Mouse (Mus musculus) testis, adult 2 months (tissue): Measurements from ENCODE around the gene Tiam1. TPM values are rescaled to one million over a fixed set of nuclear protein-coding genes. Genes with fewer than 3 reads are reported as not detected.
A peak's percentile ranks its signal among the peaks of the same experiment; 100 is the strongest.

Experiments
- H3K27ac ChIP-seq: fragments of 200-500 bp; 2 replicates; pipeline ENCODE4 v1.5.1; 2012; ENCODE audit warnings: low read depth, low read length; ENCODE audit not compliant: control insufficient read depth, insufficient read depth
- H3K27me3 ChIP-seq: fragments of 200-500 bp; 2 replicates; pipeline ENCODE4 v1.6.1; 2012; ENCODE audit warnings: mild to moderate bottlenecking, low read length, moderate library complexity; ENCODE audit not compliant: control insufficient read depth, insufficient read depth
- H3K36me3 ChIP-seq: fragments of 200-500 bp; 2 replicates; pipeline ENCODE4 v1.6.1; 2012; ENCODE audit warnings: mild to moderate bottlenecking, low read length; ENCODE audit not compliant: control insufficient read depth, insufficient read depth
- H3K4me1 ChIP-seq: fragments of 200-500 bp; 2 replicates; pipeline ENCODE4 v1.6.1; 2012; ENCODE audit warnings: low read length; ENCODE audit not compliant: control insufficient read depth, insufficient read depth
- H3K4me3 ChIP-seq: fragments of 200-500 bp; 2 replicates; pipeline ENCODE4 v1.5.1; 2012; ENCODE audit warnings: low read depth, mild to moderate bottlenecking, low read length, moderate library complexity, mixed read lengths; ENCODE audit not compliant: control insufficient read depth
- CTCF ChIP-seq: fragments of 200-500 bp; IDR thresholded peaks from 2 replicates; pipeline ENCODE4 v1.5.1; 2012; ENCODE audit warnings: low read depth, mild to moderate bottlenecking, inconsistent platforms, low read length, moderate library complexity; ENCODE audit not compliant: control insufficient read depth, insufficient read depth, insufficient replicate concordance
- POLR2A ChIP-seq: fragments of 200-500 bp; IDR thresholded peaks from 2 replicates; pipeline ENCODE4 v1.6.1; 2012; ENCODE audit warnings: low read depth, mild to moderate bottlenecking, inconsistent platforms, low read length, moderate library complexity; ENCODE audit not compliant: control insufficient read depth
- polyA plus RNA-seq: library from polyadenylated mRNA; depleted of rRNA; stranded (reverse); fragments of >200 nt; gene quantifications from 2 replicates; pipeline ENCODE4 v1.2.3, GENCODE M21; 2012

The Tiam1 gene
- polyA plus RNA-seq, 1 experiment = 9.6 TPM

GRCm38 (mm10) chr16:89831172-89831571 lies 312.4 kb downstream of the Tiam1 start:
- no peaks in the 10 kb centered on the region for H3K27me3 ChIP-seq
- no peak for TF ChIP-seq POLR2A
- no peak for TF ChIP-seq CTCF
- no peaks in the 10 kb centered on the region for H3K36me3 ChIP-seq
- no peak overlapping the region for H3K4me3 ChIP-seq
- H3K4me1 ChIP-seq = no peaks in the 10 kb centered on the region
- no peak overlapping the region for H3K27ac ChIP-seq

- H3K36me3 ChIP-seq = no peaks in the 10 kb centered on the region
- H3K4me3 ChIP-seq = no peak overlapping the region
- H3K27ac ChIP-seq = no peak overlapping the region
- H3K4me1 ChIP-seq = no peaks in the 10 kb centered on the region
- no peaks in the 10 kb centered on the region for H3K27me3 ChIP-seq
- no peak for TF ChIP-seq CTCF
- no peak for TF ChIP-seq POLR2A
Measured at GRCm38 (mm10) chr16:89830221-89830648, 313.3 kb downstream of the Tiam1 start.

- no peak overlapping the region for H3K27ac ChIP-seq
Measured at GRCm38 (mm10) chr16:89827496-89828125, 316.0 kb downstream of the Tiam1 start.

GRCm38 (mm10) chr16:89825875-89826274 lies 317.7 kb downstream of the Tiam1 start:
- Histone ChIP-seq H3K27me3 (no peaks in the 10 kb centered on the region), H3K27ac (no peak overlapping the region), H3K36me3 (no peaks in the 10 kb centered on the region), H3K4me1 (no peaks in the 10 kb centered on the region), H3K4me3 (no peak overlapping the region)
- TF ChIP-seq POLR2A (no peak), CTCF (no peak)

More at GRCm38 (mm10) chr16:89827496-89828125, 316.0 kb downstream of the Tiam1 start:
- Histone ChIP-seq H3K27me3 (no peaks in the 10 kb centered on the region), H3K36me3 (no peaks in the 10 kb centered on the region), H3K4me1 (no peaks in the 10 kb centered on the region), H3K4me3 (no peak overlapping the region)
- TF ChIP-seq CTCF = no peak
- TF ChIP-seq POLR2A = no peak

DNA sequence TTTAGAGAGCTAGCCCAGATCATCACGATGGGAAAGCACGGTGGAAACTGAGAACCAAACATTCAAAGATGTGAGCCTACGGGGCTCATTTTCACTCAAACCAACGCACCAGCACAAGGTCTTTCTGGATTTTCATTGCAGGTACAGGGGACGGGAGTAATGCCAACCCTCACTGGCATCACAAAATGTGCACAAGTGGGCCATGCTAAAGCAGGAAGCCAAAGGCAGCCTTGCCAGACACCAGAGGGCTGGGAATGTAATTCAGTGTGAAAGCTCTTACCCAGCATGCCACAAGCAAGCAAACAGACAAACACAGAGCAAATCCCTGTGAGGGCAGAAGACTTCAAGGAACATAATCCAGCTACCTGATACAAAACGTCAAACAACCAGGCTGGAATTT lies 320.7 kb downstream of the Tiam1 start:
- no peak for TF ChIP-seq POLR2A
- no peak for TF ChIP-seq CTCF
- Histone ChIP-seq H3K27ac (no peak overlapping the region), H3K4me1 (peaks cover 2% of the 10 kb centered on the region; the same call in 1 of the 2 replicates), H3K36me3 (no peaks in the 10 kb centered on the region), H3K4me3 (no peak overlapping the region), H3K27me3 (no peaks in the 10 kb centered on the region)

DNA sequence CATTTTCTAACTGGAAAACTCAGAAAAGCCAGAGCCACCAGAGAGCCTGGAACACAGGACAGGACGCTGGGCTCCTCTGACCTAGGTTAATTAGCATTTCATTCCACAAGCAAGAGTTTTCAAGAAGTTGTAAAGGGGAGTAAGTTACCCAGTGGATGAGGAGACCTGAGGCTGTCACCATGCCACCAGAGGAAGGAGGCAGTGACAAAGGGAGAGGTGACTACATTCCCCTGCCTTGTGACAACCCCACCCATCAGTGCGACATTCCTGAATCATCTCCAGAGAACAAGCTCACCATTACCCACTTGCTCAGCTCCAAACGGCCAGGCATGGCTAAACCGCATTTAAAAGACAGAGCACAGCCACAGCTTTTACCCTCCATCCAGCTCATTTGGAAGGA lies 324.9 kb downstream of the Tiam1 start:
- H3K27ac ChIP-seq = no peak overlapping the region
- no peak overlapping the region for H3K4me3 ChIP-seq
- peaks cover 2% of the 10 kb centered on the region; the same call in 1 of the 2 replicates for H3K4me1 ChIP-seq
- no peak for TF ChIP-seq CTCF
- TF ChIP-seq POLR2A = no peak
- no peaks in the 10 kb centered on the region for H3K27me3 ChIP-seq
- no peaks in the 10 kb centered on the region for H3K36me3 ChIP-seq

GRCm38 (mm10) chr16:89817861-89818630 lies 325.5 kb downstream of the Tiam1 start:
- H3K36me3 ChIP-seq = no peaks in the 10 kb centered on the region
- TF ChIP-seq POLR2A (no peak), CTCF (no peak)
- no peaks in the 10 kb centered on the region for H3K27me3 ChIP-seq
- peaks cover 2% of the 10 kb centered on the region; the same call in 1 of the 2 replicates for H3K4me1 ChIP-seq
- peak overlapping the region; percentile 7; the same call in 1 of the 2 replicates for H3K4me3 ChIP-seq
- no peak overlapping the region for H3K27ac ChIP-seq
